Mouse (Mus musculus): ENCODE data around the gene Gpr75.

- TF ChIP-seq EP300 (IDR thresholded peaks at IDR 0.05; ENCODE audit: low read depth), result no peak
- no peak for TF ChIP-seq CTCF (IDR thresholded peaks at IDR 0.05; ENCODE audit: low read depth)
Measured at GRCm38 (mm10) chr11:30885171-30885871, at the start of gene Gpr75, which contains the start of gene Asb3.

Data from heart, postnatal 0 days (tissue).